Mouse (Mus musculus) ovary, postnatal 36 days (tissue): ENCODE data around the gene Myt1l.

Experiments
- DNase-seq: peaks from one replicate; pipeline ENCODE4 v3.0.0; 2022; ENCODE audit warnings: low spot score, mixed read lengths

Myt1l gene

GRCm38 (mm10) chr12:29965016-29965415 lies 436.8 kb downstream of the Myt1l start:
- DNase-seq = no peak

- DNase-seq = no peak
Measured at GRCm38 (mm10) chr12:29971795-29972464, 443.7 kb downstream of the Myt1l start.

GRCm38 (mm10) chr12:29972533-29972932 lies 444.3 kb downstream of the Myt1l start:
- DNase-seq = no peak
